Mouse (Mus musculus): ENCODE data around the gene Zfp607b.
A peak's percentile ranks its signal among the peaks of the same experiment; 100 is the strongest.

The Zfp607b gene

GRCm38 (mm10) chr7:27688815-27689612, at the start of gene Zfp607b:
TSS of gene Zfp607b (plus strand) at chr7:27689340.
- DNase-seq (ENCODE audit: low read depth, low spot score): peak; percentile 99

GRCm38 (mm10) chr7:27644471-27644870, 44.7 kb upstream of the Zfp607b start:
- DNase-seq (ENCODE audit: low read depth, low spot score): no peak

GRCm38 (mm10) chr7:27646516-27646915, 42.6 kb upstream of the Zfp607b start:
- DNase-seq (ENCODE audit: low read depth, low spot score): no peak

GRCm38 (mm10) chr7:27647281-27648002, 41.7 kb upstream of the Zfp607b start:
- no peak for DNase-seq (ENCODE audit: low read depth, low spot score)

- DNase-seq (ENCODE audit: low read depth, low spot score): no peak
Measured at GRCm38 (mm10) chr7:27649723-27650122, 39.4 kb upstream of the Zfp607b start.

GRCm38 (mm10) chr7:27650949-27651348, 38.2 kb upstream of the Zfp607b start:
- peak; percentile 93 for DNase-seq (ENCODE audit: low read depth, low spot score)

- peak; percentile 90 for DNase-seq (ENCODE audit: low read depth, low spot score)
Measured at GRCm38 (mm10) chr7:27653681-27654437, 35.3 kb upstream of the Zfp607b start, which contains the start of gene Ttc9b. TSS of gene Ttc9b (plus strand) at chr7:27653915.

- peak; percentile 81 for DNase-seq (ENCODE audit: low read depth, low spot score)
Measured at GRCm38 (mm10) chr7:27654607-27655276, 34.4 kb upstream of the Zfp607b start.

GRCm38 (mm10) chr7:27655545-27655944, 33.6 kb upstream of the Zfp607b start:
- peak; percentile 91 for DNase-seq (ENCODE audit: low read depth, low spot score)

- DNase-seq (ENCODE audit: low read depth, low spot score): no peak
Measured at GRCm38 (mm10) chr7:27656600-27656999, 32.5 kb upstream of the Zfp607b start.

GRCm38 (mm10) chr7:27657824-27658395, 31.2 kb upstream of the Zfp607b start:
- no peak for DNase-seq (ENCODE audit: low read depth, low spot score)

GRCm38 (mm10) chr7:27658712-27659663, 30.2 kb upstream of the Zfp607b start:
- peak; percentile 67 for DNase-seq (ENCODE audit: low read depth, low spot score)

GRCm38 (mm10) chr7:27662038-27662437, 27.1 kb upstream of the Zfp607b start:
- no peak for DNase-seq (ENCODE audit: low read depth, low spot score)

GRCm38 (mm10) chr7:27673064-27673574, 16.0 kb upstream of the Zfp607b start:
- peak; percentile 69 for DNase-seq (ENCODE audit: low read depth, low spot score)

- DNase-seq (ENCODE audit: low read depth, low spot score): no peak
Measured at GRCm38 (mm10) chr7:27673575-27674131, 15.5 kb upstream of the Zfp607b start.

- no peak for DNase-seq (ENCODE audit: low read depth, low spot score)
Measured at GRCm38 (mm10) chr7:27674195-27674521, 15.0 kb upstream of the Zfp607b start.

- DNase-seq (ENCODE audit: low read depth, low spot score): peak; percentile 99
Measured at GRCm38 (mm10) chr7:27674522-27675221, 14.5 kb upstream of the Zfp607b start, which contains the start of gene Map3k10. TSS of gene Map3k10 (minus strand) at chr7:27674598.

GRCm38 (mm10) chr7:27675222-27675612, 13.9 kb upstream of the Zfp607b start:
- no peak for DNase-seq (ENCODE audit: low read depth, low spot score)

- peak; percentile 61 for DNase-seq (ENCODE audit: low read depth, low spot score)
Measured at GRCm38 (mm10) chr7:27683218-27683617, 5.9 kb upstream of the Zfp607b start.

Measured in brain, adult 2 months (tissue).